Mouse (Mus musculus) hindbrain, embryonic 14.5 days (tissue): ENCODE measurements at regions not wholly inside any gene's neighbourhood (a gene's known extent, or its start where the extent isn't known, plus 50 kb on each side); places are given as distances from the start of the nearest gene placed in this dataset.

Experiments
- ATAC-seq: fragments of 200-750 bp; cut with Nextera tagmentation; 2 replicates; pipeline ENCODE4 v1.8.0; 2017; ENCODE audit warnings: moderate number of reproducible peaks, mild to moderate bottlenecking, moderate TSS enrichment, moderate library complexity; ENCODE audit not compliant: low FRiP score
- DNase-seq: peaks from one replicate; pipeline ENCODE4 v3.0.0-alpha.2; 2015; ENCODE audit warnings: low spot score
- H3K27ac ChIP-seq: fragments of 300-500 bp; sonication (generic); 2 replicates; pipeline ENCODE4 v1.5.1; 2014; ENCODE audit warnings: mild to moderate bottlenecking, moderate library complexity
- H3K27me3 ChIP-seq: fragments of 300-500 bp; sonication (generic); 2 replicates; pipeline ENCODE4 v1.6.1; 2014; ENCODE audit warnings: mild to moderate bottlenecking, low read length, mixed read lengths; ENCODE audit not compliant: control insufficient read depth, insufficient read depth
- H3K36me3 ChIP-seq: fragments of 300-500 bp; sonication (generic); replicated peaks from 2 replicates; pipeline ENCODE4 v1.6.1; 2014; ENCODE audit not compliant: control insufficient read depth, insufficient read depth
- H3K4me1 ChIP-seq: fragments of 300-500 bp; sonication (generic); replicated peaks from 2 replicates; pipeline ENCODE4 v1.6.1; 2014; ENCODE audit warnings: antibody characterized with exemption, low read length, mixed read lengths; ENCODE audit not compliant: control insufficient read depth, insufficient read depth
- H3K4me2 ChIP-seq: fragments of 300-500 bp; sonication (generic); replicated peaks from 2 replicates; pipeline ENCODE4 v1.6.1; 2014; ENCODE audit warnings: mild to moderate bottlenecking, moderate library complexity
- H3K4me3 ChIP-seq: fragments of 300-500 bp; sonication (generic); replicated peaks from 2 replicates; pipeline ENCODE4 v1.5.1; 2014; ENCODE audit warnings: mild to moderate bottlenecking, low read length
- H3K9ac ChIP-seq: fragments of 300-500 bp; sonication (generic); 2 replicates; pipeline ENCODE4 v1.6.1; 2014
- H3K9me3 ChIP-seq: fragments of 300-500 bp; sonication (generic); 2 replicates; pipeline ENCODE4 v1.6.1; 2016; ENCODE audit warnings: low read length; ENCODE audit not compliant: control insufficient read depth
- WGBS: fragments of 180-500 bp; shearing (Covaris S2); extraction: QIAGEN DNeasy Blood & Tissue Kit; methylation state at CpG from one replicate; pipeline ENCODE4 v1.1.7; 2014; 5-methylcytosine and 5-hydroxymethylcytosine counted together

DNA sequence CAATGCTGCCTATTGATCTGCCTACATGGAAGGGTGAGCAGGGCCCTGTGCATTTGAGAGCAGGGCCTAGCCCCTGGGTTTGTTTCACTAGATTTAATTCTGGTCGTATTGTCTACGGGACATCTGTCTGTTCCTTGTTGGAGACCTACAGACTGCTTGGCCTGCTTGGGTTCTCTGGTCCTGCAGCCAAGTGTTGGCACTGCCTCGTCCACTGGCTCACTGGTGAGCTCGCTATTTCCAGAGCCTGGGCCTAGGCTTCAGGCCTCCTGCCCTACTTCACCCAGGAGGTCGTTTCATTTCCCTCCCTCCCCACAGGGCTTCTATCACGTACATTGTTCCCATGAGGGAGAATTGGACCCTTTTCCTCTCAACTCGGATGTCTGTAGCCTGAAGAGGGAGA lies 62.2 kb upstream of the Blcap start:
- no peak overlapping the region for H3K4me2 ChIP-seq
- ATAC-seq = no peak
- 62% methylated on average over 7 of the region's 7 CpGs for WGBS

DNA sequence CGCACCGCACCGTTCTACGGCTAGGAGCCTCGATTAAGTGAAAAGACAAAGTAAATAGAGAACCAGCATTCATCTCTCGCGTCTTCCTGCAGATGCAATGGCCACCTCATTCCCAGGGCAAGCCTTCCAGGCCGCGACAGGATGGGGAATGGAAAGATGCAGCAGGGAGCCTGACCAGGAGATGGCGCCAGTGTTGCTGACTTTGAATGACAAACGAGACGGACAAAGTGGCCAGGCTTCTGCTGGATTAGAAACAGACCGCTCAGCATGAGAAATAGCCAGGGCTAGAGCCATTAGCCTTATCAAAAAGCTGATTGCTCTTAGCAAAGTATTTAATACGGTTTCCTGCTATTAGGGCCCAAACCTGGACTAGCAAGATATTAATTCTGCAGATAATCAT lies 64.6 kb upstream of the Blcap start:
- ATAC-seq (0 out of 2 replicates have a peak, but pooled peaks have one; percentile 8), DNase-seq (peak; percentile 92)
- Histone ChIP-seq H3K9ac (peak overlapping the region; percentile 36; the same call in 1 of the 2 replicates), H3K4me3 (no peak overlapping the region), H3K27ac (peak overlapping the region; percentile 10), H3K27me3 (no peaks in the 10 kb centered on the region), H3K9me3 (no peaks in the 10 kb centered on the region), H3K4me1 (peaks cover 7% of the 10 kb centered on the region), H3K4me2 (no peak overlapping the region), H3K36me3 (no peaks in the 10 kb centered on the region)
- 6% methylated on average over 14 of the region's 14 CpGs for WGBS

More for the DNA sequence above, 62.2 kb upstream of the Blcap start:
- Histone ChIP-seq H3K9me3 (no peaks in the 10 kb centered on the region), H3K9ac (no peak overlapping the region), H3K4me1 (peaks cover 7% of the 10 kb centered on the region), H3K27me3 (no peaks in the 10 kb centered on the region), H3K4me3 (no peak overlapping the region), H3K27ac (no peak overlapping the region), H3K36me3 (no peaks in the 10 kb centered on the region)
- no peak for DNase-seq

DNA sequence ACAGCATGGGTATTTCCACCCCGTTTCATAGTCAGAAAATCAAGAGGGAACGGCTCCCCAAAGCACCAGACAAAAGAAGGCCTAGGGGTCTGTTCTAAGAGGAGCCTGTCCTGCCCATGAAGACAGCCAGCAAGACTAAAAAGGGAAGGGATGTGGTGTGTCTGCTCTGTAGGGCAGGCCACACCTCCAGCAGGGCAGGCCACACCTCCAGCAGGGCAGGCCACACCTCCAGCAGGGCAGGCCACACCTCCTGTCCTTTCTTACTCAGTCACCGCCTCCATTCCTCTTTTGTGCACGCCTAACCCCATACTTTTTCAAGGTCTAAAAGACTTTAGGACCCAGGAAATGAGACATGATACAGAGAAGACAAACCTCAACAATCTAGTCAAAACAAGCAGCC lies 69.8 kb upstream of the Blcap start:
- no peak for DNase-seq

DNA sequence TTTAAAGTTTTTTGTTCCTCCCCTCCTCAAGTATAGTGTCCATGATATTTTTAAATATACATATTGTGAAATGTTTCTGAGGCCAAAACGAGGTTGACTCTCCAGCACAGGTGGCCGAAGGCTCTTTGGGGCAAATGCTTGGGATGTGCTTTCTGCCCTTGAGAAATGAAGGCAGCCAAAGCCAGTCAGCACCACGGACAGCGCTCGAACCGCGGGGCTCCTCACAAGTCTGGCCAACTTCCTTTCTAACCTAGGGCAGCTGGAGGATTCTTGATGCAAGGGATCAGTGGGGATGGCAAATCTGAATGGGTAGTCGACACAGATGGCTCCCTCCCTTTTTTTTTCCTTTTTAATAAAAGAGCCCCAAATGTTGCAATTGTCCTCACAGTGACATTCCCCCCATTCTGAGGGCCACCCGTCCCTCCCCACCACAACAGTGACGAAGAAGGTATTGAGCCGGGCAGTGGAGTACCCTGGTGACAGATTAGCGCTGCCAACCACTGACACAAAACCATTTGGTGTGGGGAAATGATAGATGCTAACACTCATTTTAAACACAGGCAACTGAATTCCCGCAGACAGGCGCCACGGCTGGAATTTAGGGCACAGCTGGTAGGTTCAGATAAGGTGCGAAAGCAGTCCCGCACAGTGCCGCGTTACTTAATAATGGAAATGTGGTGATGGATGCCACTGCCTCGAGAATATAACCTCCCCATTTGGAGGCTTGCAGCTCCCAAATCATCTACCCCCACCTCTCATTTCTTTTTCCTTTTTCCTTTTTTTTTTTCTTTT lies 73.4 kb upstream of the Ctnnbl1 start:
- ATAC-seq = no peak
- 0 out of 2 replicates have a peak overlapping the region, but pooled peaks have one; percentile 21 for H3K27ac ChIP-seq

More for the DNA sequence above, 69.8 kb upstream of the Blcap start:
- Histone ChIP-seq H3K27me3 (no peaks in the 10 kb centered on the region), H3K27ac (no peak overlapping the region), H3K4me1 (peaks cover 5% of the 10 kb centered on the region), H3K36me3 (no peaks in the 10 kb centered on the region), H3K4me2 (no peak overlapping the region), H3K9me3 (no peaks in the 10 kb centered on the region), H3K9ac (no peak overlapping the region), H3K4me3 (no peak overlapping the region)
- ATAC-seq = no peak
- 42% methylated on average over 4 of the region's 4 CpGs for WGBS

DNA sequence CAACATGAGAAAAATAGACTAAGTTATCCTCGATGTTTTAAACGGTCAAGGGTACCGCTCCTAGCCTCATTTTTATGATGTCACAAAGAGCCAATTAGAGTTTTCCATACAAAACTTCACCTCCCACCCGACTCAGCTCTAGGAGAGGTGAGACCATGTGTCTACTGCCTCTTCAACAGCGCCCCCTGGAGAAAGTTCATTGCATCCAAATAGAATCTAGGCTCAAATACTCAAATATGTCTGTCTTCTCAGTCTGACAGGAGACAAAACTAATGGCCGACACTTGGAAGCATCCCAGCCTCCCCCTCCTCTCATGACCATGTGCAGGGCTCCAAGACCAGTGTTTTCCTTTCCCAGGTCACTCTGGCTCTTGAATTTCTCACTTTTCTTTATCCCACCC lies 72.7 kb upstream of the Ctnnbl1 start:
- DNase-seq (no peak), ATAC-seq (no peak)
- H3K9ac ChIP-seq = no peak overlapping the region
- H3K9me3 ChIP-seq = no peaks in the 10 kb centered on the region
- H3K36me3 ChIP-seq = no peaks in the 10 kb centered on the region
- H3K27ac ChIP-seq = no peak overlapping the region
- H3K4me1 ChIP-seq = peaks cover 28% of the 10 kb centered on the region; the same call in 1 of the 2 replicates
- no peak overlapping the region for H3K4me2 ChIP-seq
- no peak overlapping the region for H3K4me3 ChIP-seq
- 54% methylated on average over 6 of the region's 6 CpGs for WGBS
- H3K27me3 ChIP-seq = no peaks in the 10 kb centered on the region

More for the DNA sequence above, 73.4 kb upstream of the Ctnnbl1 start:
- peak; percentile 71 for DNase-seq
- Histone ChIP-seq H3K27me3 (no peaks in the 10 kb centered on the region), H3K9me3 (no peaks in the 10 kb centered on the region), H3K4me3 (no peak overlapping the region), H3K4me1 (peaks cover 30% of the 10 kb centered on the region; the same call in 1 of the 2 replicates), H3K4me2 (no peak overlapping the region), H3K9ac (no peak overlapping the region), H3K36me3 (no peaks in the 10 kb centered on the region)
- 24% methylated on average over 20 of the region's 20 CpGs for WGBS

DNA sequence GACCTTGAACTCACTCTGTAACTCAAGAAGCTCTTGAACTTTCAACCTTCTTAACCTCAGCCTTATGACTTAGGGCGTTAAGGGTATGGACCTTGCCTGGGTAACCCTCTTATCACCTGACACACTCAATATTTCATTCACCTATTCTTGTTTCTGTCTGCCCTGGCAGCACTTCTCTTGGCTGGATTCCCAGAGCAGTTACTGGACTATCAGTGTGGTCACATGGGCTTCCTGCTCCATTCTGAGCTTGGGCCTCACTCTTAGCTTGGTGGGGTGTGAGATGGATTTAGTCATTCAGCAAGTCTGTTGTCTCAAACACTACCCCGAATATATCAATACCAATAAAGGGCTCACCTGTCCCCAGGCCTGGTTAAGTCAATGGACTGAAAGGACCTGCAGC lies 67.0 kb upstream of the Ctnnbl1 start:
- Histone ChIP-seq H3K4me1 (no peaks in the 10 kb centered on the region), H3K9me3 (no peaks in the 10 kb centered on the region), H3K27me3 (no peaks in the 10 kb centered on the region), H3K4me2 (no peak overlapping the region), H3K4me3 (no peak overlapping the region), H3K36me3 (no peaks in the 10 kb centered on the region), H3K27ac (no peak overlapping the region), H3K9ac (no peak overlapping the region)
- ATAC-seq = no peak
- WGBS = 87% methylated on average over 2 of the region's 2 CpGs
- DNase-seq = no peak

DNA sequence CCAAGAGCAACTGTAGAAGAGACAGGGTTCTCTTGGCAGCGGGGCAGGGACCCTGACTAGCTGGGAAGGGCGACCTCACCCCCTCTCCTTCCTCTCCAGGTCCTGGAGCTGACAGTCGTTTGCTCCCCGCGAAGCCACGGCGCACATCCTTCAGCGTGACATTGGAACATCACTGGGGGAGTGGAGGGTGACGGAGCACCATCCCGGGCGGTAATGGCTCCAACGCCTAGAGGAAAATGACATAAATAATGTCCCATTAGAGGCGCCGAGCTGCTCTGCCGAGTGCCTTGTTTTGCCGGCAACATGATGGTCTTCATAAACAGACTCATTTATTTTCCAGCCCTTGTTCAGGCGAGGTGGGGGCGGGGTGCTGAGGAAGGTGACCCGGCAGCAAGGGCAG lies 62.3 kb upstream of the Ctnnbl1 start:
- Histone ChIP-seq H3K36me3 (no peaks in the 10 kb centered on the region), H3K4me3 (no peak overlapping the region), H3K27me3 (no peaks in the 10 kb centered on the region), H3K4me1 (no peaks in the 10 kb centered on the region), H3K9ac (no peak overlapping the region), H3K4me2 (no peak overlapping the region), H3K9me3 (no peaks in the 10 kb centered on the region), H3K27ac (peak overlapping the region; percentile 38; the same call in 1 of the 2 replicates)
- WGBS = 60% methylated on average over 19 of the region's 19 CpGs
- DNase-seq (no peak), ATAC-seq (no peak)

DNA sequence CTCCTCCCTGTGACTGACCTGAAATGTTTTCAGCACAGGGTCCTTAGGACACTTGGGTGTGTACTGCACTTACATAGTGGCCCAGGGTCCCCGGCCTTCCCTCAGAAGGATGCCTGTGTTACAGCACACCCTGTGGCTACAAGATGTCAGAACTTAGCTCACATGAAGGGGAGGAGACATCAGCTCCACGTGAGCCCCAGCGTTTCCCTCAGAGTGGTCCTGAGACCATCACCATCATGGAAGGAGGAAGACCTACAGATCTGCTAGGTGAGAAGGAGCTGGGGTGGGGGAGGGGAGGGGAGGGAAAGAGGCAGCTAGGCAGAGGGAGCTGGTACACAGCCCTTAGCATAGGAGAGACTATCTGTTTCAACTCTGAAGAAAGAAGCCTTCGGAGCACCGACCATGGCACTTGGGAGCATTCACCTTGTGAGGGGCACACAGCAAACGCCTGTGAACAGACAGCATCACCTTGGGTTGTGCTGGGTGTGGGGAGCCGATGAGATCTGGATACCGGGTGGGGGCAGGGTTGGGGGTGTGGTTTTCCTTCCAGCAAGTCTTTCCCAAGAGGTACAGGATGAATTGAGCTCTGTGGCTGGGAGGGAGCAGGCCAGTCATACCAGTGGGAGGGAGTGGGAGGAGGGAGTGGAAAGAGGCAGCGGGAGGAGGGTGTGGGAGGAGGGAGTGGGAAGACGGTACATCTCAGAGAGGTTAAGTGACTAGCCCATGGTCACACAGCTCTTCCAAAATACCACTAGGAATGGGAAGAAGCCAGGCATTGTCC lies 60.6 kb upstream of the Ctnnbl1 start:
- no peak overlapping the region for H3K27ac ChIP-seq
- no peak overlapping the region for H3K4me2 ChIP-seq
- H3K9ac ChIP-seq = no peak overlapping the region
- DNase-seq (no peak), ATAC-seq (no peak)
- H3K4me1 ChIP-seq = no peaks in the 10 kb centered on the region
- no peaks in the 10 kb centered on the region for H3K9me3 ChIP-seq
- no peaks in the 10 kb centered on the region for H3K27me3 ChIP-seq
- no peaks in the 10 kb centered on the region for H3K36me3 ChIP-seq
- no peak overlapping the region for H3K4me3 ChIP-seq
- WGBS = 55% methylated on average over 10 of the region's 10 CpGs

DNA sequence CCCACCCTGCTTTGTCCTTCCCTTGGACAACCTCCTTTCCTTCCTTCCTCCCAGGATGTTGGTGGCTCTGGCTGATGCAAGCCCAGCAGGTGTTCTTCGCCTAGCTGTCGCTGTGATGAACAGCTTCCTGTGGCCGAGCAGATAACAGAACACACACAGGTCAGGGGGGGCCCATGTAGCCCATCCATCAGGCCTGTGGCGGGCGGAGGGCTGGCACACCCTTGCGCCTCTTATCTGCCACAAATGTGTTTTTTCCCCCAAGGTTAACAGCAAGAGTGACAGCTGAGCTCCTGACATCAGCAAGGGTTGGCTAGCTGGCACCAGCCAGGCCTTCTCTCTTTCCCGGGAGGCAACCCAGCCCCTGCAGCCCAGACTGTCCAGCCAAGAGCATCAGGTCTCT lies 59.9 kb upstream of the Ctnnbl1 start:
- ATAC-seq = no peak
- WGBS = 52% methylated on average over 7 of the region's 7 CpGs

More for the DNA sequence above, 59.9 kb upstream of the Ctnnbl1 start:
- Histone ChIP-seq H3K9ac (no peak overlapping the region), H3K27me3 (no peaks in the 10 kb centered on the region), H3K4me2 (no peak overlapping the region), H3K4me3 (no peak overlapping the region), H3K27ac (no peak overlapping the region), H3K4me1 (no peaks in the 10 kb centered on the region), H3K9me3 (no peaks in the 10 kb centered on the region), H3K36me3 (no peaks in the 10 kb centered on the region)
- DNase-seq = no peak
